Mouse (Mus musculus): ENCODE measurements around the gene Dazl.
A peak's percentile ranks its signal among the peaks of the same experiment; 100 is the strongest.

The Dazl gene

DNA sequence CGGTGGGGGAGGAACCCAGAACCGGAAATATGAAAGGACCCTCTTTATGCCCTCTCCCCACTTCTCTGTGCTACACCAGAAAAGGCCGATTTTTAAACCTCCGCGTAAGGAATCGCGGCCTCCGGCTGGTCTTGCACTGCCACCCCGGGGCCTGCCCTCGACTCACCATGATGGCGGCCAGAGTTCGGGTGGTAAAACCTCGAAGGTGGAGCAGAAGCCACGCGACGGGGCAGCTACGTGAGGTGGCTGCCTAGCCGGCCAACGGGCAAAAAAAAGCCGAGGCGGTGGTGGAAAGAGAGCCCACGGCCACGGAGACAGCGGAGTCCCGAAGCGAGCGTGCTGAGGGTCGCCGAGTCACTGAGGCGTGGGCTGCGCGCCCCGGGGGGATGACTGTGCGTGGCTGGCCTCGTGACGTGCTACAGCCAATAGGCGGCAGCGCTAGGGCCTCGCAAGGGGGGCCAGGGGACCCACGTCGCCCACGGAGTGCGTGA is at the start of gene Dazl:
TSS of gene Dazl (minus strand) at position 396 of the 491 bp plus-strand sequence.
- no peak for DNase-seq (ENCODE audit: low read depth, low spot score)

- no peak for DNase-seq (ENCODE audit: low read depth, low spot score)
Observed at GRCm38 (mm10) chr17:50341850-50342544, 48.6 kb upstream of the Dazl start.

DNA sequence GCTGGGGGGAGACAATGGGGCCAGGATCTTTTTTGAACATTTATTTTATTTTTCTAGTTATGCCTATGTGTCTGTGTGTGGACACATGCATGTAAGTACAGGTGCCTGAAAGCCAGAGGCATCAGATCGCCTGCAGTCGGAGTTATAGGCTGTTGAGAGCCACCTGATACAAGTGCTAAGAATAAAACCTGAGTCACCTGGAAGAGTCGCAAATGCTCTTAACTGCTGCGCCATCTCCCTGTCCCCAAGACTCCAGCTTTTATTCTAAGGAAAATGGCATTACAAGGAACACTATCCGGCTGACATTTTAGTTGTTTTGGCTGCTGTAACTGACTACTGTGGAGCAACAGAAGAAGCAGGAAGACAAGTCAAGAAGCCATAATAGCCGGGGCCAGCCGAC is 45.5 kb upstream of the Dazl start:
- DNase-seq (ENCODE audit: low read depth, low spot score), result no peak

- peak; percentile 27 for DNase-seq (ENCODE audit: low read depth, low spot score)
Observed at GRCm38 (mm10) chr17:50335776-50336175, 42.3 kb upstream of the Dazl start.

DNA sequence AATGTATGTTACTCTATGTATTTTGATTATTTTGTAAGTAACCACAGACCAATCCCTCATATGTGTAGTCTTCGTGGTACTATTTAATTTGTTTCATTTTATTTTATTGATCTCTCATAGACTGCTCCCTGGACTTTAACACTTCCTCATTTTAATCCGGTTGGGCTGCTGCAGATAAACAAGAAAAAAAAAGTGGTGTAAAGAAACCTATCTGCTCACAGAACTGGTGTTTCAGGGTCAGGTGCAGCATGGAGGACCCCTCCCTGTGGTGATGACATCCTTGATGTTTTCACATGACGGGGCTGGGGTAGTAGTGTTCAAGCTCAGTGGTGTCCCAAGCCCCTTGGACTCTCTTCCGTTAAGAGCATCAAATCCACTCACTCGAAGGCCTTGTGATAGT is 41.3 kb upstream of the Dazl start:
- DNase-seq (ENCODE audit: low read depth, low spot score), result no peak

- no peak for DNase-seq (ENCODE audit: low read depth, low spot score)
Observed at GRCm38 (mm10) chr17:50332012-50332300, 38.5 kb upstream of the Dazl start.

- DNase-seq (ENCODE audit: low read depth, low spot score), result no peak
Observed at GRCm38 (mm10) chr17:50331171-50332011, 38.0 kb upstream of the Dazl start.

GRCm38 (mm10) chr17:50330245-50330644 is 36.8 kb upstream of the Dazl start:
- no peak for DNase-seq (ENCODE audit: low read depth, low spot score)

- no peak for DNase-seq (ENCODE audit: low read depth, low spot score)
Observed at GRCm38 (mm10) chr17:50324658-50325057, 31.2 kb upstream of the Dazl start.

- no peak for DNase-seq (ENCODE audit: low read depth, low spot score)
Observed at GRCm38 (mm10) chr17:50318810-50319209, 25.4 kb upstream of the Dazl start.

DNA sequence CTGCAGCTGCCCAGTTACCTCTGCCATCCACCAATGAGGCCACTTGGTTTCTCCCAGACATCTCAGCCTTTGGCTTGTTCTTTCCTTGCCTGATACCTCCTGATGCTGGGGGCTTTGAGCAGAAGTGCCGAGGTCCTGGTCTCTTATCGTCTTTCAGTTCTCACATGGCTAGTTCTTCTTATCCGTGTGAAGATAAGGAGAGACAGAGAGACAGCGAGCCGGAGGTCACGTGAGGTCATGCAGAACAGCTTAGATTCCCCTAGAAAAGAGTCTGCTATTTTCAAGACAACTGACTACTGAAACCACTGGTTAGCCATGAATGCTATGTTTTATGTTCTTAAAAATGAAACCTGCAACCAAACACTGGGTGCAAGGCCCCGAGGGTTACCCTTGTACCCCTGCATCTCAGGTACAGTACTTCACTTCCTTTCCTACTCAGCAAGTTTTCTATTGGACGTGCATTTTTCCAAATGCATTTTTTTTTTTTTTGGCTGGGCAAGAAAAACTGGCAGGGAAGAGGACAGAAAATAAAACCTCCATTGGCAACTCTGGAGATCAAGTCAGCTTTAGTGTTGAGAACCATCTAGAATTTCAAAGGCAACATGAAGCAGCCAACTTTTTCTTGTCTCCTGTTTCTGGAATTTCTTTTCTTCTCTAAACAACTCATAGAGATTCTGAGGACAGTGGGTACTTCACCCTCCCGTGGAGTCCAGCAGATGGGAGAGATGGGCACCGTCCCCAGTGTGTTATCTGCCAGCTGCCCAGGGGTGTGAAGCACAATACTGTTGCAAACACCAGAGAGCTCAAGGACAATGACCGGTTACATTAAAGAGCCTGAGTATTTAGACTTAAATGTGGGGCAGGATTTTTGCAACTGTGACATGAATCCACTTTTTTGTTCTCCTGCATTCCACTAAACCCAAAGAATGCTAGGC is 23.0 kb upstream of the Dazl start:
- no peak for DNase-seq (ENCODE audit: low read depth, low spot score)

DNA sequence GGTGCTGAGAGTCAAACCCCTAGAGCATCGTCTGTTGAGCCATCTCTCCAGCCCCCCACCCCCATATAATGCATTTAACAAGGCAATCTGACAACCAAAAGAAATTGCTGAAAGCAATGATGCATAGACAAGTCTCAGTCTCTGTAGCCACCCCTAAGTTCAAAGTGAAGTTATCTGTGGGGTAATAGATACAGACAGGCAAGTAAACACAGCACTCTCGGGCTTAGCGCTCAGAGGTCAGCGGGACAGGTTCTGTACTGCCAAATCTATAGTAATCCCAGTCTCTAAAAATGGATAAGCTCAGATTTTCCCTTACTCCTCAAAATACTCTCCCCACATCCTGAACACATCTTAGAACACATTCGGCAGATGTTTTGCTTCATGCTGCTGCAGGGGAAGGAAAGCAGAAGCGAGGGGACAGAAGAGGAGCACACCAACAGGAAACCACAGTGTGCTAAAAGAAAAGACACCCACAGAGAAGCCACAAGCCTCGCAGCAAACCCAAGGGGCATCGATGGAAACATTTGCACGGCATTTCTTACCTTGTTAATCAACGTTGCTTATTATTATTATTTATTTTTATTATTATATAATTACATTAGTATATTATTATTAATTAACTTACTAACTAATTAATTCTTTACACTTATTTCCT is 16.8 kb upstream of the Dazl start:
- DNase-seq (ENCODE audit: low read depth, low spot score), result peak; percentile 61

- DNase-seq (ENCODE audit: low read depth, low spot score), result no peak
Observed at GRCm38 (mm10) chr17:50309512-50310072, 16.2 kb upstream of the Dazl start.

DNA sequence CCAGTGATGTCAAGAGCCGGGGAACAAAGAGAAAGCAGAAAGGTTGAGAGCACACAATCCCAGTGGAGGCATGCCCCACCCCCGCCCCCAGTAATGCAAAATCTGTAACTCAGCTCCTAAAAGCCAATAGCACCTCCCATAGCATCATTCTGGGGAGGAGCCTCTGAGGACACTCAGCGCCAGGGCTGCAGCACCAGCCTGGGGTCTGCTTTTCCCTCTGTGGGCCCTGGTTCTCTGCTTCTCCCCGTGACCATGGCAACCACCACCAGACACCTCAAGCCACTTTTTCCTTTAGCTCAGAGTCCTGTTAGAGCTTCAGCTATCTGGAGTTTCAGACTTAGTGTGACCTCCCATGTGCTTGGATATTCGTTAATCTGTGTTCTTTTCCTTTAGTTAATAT is 15.4 kb upstream of the Dazl start:
- no peak for DNase-seq (ENCODE audit: low read depth, low spot score)

DNA sequence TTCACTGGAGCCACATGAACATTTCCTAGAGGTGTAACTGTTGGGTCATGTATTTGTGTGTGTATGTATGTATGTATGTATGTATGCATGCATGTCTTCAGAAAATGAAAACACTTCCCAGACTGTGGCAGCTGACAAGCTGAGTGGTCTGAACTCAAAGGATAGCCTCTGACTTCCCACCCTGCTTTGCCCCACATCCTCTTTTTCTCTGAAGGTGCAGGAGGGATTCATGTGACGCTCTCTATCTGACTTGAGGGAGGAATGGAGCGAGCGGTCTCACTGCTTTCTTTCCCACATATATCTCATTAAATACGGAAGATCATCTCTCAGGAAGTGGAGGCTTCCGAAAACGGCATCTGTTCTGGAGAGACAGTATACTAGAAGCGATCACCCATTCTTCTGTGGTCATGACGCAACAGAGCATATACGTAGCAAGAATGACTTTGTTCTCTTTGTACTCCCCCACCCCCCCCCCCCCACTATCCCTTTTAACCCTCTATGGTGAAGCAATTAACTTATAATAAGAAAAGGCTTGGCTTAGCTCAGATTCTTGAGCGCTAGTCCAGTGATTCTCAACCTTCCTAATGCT is 14.7 kb upstream of the Dazl start:
- DNase-seq (ENCODE audit: low read depth, low spot score), result no peak

GRCm38 (mm10) chr17:50302867-50303266 is 9.4 kb upstream of the Dazl start:
- DNase-seq (ENCODE audit: low read depth, low spot score), result no peak

- no peak for DNase-seq (ENCODE audit: low read depth, low spot score)
Observed at GRCm38 (mm10) chr17:50300171-50300841, 6.9 kb upstream of the Dazl start.

- no peak for DNase-seq (ENCODE audit: low read depth, low spot score)
Observed at GRCm38 (mm10) chr17:50298821-50299220, 5.4 kb upstream of the Dazl start.

DNA sequence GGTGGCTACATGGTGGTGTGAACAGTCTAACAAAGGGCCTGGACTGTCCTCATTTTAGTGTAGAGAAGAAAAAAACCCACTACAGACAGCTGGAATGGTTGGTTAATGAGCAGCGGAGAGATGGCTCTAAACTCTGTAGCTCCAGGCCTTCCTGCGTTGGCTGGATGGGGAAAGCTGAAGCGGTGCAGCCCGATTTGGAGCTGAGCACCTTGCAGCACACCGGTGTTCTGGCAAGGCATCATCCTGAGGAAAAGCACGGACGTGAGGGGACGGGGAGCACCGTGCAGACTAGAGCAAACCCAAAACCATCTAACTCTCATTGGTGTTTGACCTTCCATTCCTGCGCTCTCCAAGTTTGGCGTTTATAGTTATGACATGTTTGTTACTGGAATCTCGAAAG is 1.3 kb upstream of the Dazl start:
- no peak for DNase-seq (ENCODE audit: low read depth, low spot score)

- DNase-seq (ENCODE audit: low read depth, low spot score), result peak; percentile 89
Observed at GRCm38 (mm10) chr17:50292661-50293171, 720 bp downstream of the Dazl start.
